Mouse (Mus musculus): ENCODE results near the gene Upp2.
A peak's percentile ranks its signal among the peaks of the same experiment; 100 is the strongest.

Upp2 gene

GRCm38 (mm10) chr2:58552296-58552695 lies 14.8 kb upstream of the Upp2 start:
- no peak for DNase-seq (ENCODE audit: low spot score)

- DNase-seq (ENCODE audit: low spot score), result no peak
These were observed 9.9 kb upstream of the Upp2 start for GRCm38 (mm10) chr2:58557045-58557845.

GRCm38 (mm10) chr2:58562137-58562536 lies 5.0 kb upstream of the Upp2 start:
- DNase-seq (ENCODE audit: low spot score), result no peak

- DNase-seq (ENCODE audit: low spot score), result no peak
These were observed 1.8 kb upstream of the Upp2 start for GRCm38 (mm10) chr2:58565267-58565666.

GRCm38 (mm10) chr2:58566049-58566409 lies 1.1 kb upstream of the Upp2 start:
- peak; percentile 7 for DNase-seq (ENCODE audit: low spot score)

- DNase-seq (ENCODE audit: low spot score), result peak; percentile 61
These were observed 560 bp upstream of the Upp2 start for GRCm38 (mm10) chr2:58566410-58567065.

- no peak for DNase-seq (ENCODE audit: low spot score)
These were observed 995 bp downstream of the Upp2 start for GRCm38 (mm10) chr2:58567866-58568719.

- DNase-seq (ENCODE audit: low spot score), result no peak
These were observed 1.9 kb downstream of the Upp2 start for GRCm38 (mm10) chr2:58568841-58569645.

GRCm38 (mm10) chr2:58574167-58574566 lies 7.1 kb downstream of the Upp2 start:
- DNase-seq (ENCODE audit: low spot score), result no peak

GRCm38 (mm10) chr2:58586311-58586710 lies 19.2 kb downstream of the Upp2 start:
- DNase-seq (ENCODE audit: low spot score), result no peak

- DNase-seq (ENCODE audit: low spot score), result peak; percentile 14
These were observed 22.5 kb downstream of the Upp2 start for GRCm38 (mm10) chr2:58589637-58590036.

- no peak for DNase-seq (ENCODE audit: low spot score)
These were observed 23.0 kb downstream of the Upp2 start for GRCm38 (mm10) chr2:58590055-58590454.

GRCm38 (mm10) chr2:58595350-58595749 lies 28.3 kb downstream of the Upp2 start:
- no peak for DNase-seq (ENCODE audit: low spot score)

- DNase-seq (ENCODE audit: low spot score), result no peak
These were observed 29.8 kb downstream of the Upp2 start for GRCm38 (mm10) chr2:58596774-58597342.

GRCm38 (mm10) chr2:58597556-58597955 lies 30.5 kb downstream of the Upp2 start:
- DNase-seq (ENCODE audit: low spot score), result no peak

GRCm38 (mm10) chr2:58599639-58600038 lies 32.5 kb downstream of the Upp2 start:
- no peak for DNase-seq (ENCODE audit: low spot score)

- no peak for DNase-seq (ENCODE audit: low spot score)
These were observed 34.3 kb downstream of the Upp2 start for GRCm38 (mm10) chr2:58601382-58601781.

GRCm38 (mm10) chr2:58603379-58603778 lies 36.3 kb downstream of the Upp2 start:
- no peak for DNase-seq (ENCODE audit: low spot score)

- no peak for DNase-seq (ENCODE audit: low spot score)
These were observed 37.7 kb downstream of the Upp2 start for GRCm38 (mm10) chr2:58604791-58605190.

GRCm38 (mm10) chr2:58613720-58614119 lies 46.6 kb downstream of the Upp2 start:
- DNase-seq (ENCODE audit: low spot score), result no peak

- DNase-seq (ENCODE audit: low spot score), result no peak
These were observed 47.8 kb downstream of the Upp2 start for GRCm38 (mm10) chr2:58614851-58615250.
